In the genomic region with DNA sequence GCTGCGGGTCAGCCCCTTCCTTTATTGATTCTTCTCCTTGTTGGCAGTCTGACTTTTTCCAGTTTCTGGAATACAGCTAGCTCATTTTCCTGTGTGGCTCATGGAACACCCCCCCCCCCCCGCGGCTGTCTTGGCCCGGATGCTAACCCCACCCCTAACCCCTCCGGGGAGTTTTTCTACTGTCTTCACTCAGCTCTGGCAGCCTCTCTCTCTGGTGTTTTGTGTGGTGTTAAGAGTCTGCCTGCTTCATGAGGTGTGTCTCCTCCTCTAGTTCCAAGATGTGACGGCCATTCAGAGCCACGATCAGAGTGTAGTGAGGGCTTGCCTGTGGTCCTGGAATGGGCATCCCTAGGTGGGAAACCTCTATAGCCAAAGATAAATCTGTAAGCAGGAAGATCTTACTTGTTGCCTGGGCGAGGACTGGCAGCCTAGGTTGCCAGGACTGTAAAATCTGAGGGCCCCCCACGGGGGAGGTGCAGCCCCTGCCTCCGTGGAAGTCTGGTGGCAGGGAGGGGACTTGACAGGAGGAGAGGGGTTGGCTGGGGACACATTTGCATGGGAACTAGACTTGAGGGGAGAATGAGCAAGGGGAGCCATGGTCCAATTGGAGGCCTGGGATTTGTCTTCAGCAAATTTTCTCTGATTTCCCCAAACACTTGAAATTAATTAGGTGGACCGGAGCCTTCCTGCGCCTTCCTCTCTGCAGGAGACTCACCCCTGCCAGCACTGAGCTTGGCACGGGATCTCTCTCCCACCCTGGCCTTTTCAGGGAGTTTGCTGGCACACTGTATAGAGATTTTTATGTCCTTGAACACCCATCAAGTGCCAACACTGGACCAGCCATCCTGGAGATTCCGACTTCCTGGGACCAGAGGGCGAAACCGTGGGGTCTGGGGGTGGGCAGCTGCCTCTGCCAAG, we compare ENCODE assay signal across 22 mouse cellular contexts.
DNase-seq lines count a peak whose midpoint lies in the region; ATAC-seq lines count a peak whose summit lies in the region.
"Had no signal": no experiment of that assay in that cellular context is flagged by ENCODE, and none has a peak within 500 bp of the region (broad histone marks: within the 10 kb centered on the region; RNA-seq: fewer than 3 reads in every experiment).

No protein-coding gene starts in this region.

- H3K4me2 ChIP-seq in forebrain, embryonic 15.5 days (replicated peaks), result no peak overlapping the region; the same call in 1 of the 2 replicates
- H3K4me2 ChIP-seq in midbrain, embryonic 13.5 days (replicated peaks), result no peak overlapping the region
- no peak overlapping the region for H3K4me2 ChIP-seq in forebrain, embryonic 16.5 days (ENCODE audit: low read length)
- no peak overlapping the region for H3K4me2 ChIP-seq in neural tube, embryonic 14.5 days (ENCODE audit: low read depth, low read length)
- H3K4me2 ChIP-seq: heart, embryonic 12.5 days; kidney, embryonic 15.5 days had no signal

- H3K27ac ChIP-seq in forebrain, embryonic 15.5 days (replicated peaks), result peak overlapping the region; percentile 72
- no peak overlapping the region for H3K27ac ChIP-seq in forebrain, embryonic 10.5 days
- no peak overlapping the region for H3K27ac ChIP-seq in midbrain, embryonic 13.5 days
- no peak overlapping the region for H3K27ac ChIP-seq in midbrain, embryonic 10.5 days (replicated peaks)
- peak overlapping the region; percentile 41 for H3K27ac ChIP-seq in forebrain, embryonic 16.5 days (ENCODE audit: low read length)
- H3K27ac ChIP-seq in neural tube, embryonic 14.5 days (ENCODE audit: low read depth, low read length), result no peak overlapping the region
- H3K27ac ChIP-seq: kidney, embryonic 15.5 days; macrophage; stomach, postnatal 0 days had no signal

- no peak overlapping the region for H3K9ac ChIP-seq in forebrain, embryonic 15.5 days (replicated peaks)
- 0 out of 2 replicates have a peak overlapping the region, but pooled peaks have one; percentile 19 for H3K9ac ChIP-seq in midbrain, embryonic 13.5 days (replicated peaks)
- no peak overlapping the region for H3K9ac ChIP-seq in forebrain, embryonic 16.5 days (replicated peaks; ENCODE audit: low read depth, low read length)
- H3K9ac ChIP-seq in neural tube, embryonic 14.5 days (replicated peaks; ENCODE audit: low read depth, low read length), result no peak overlapping the region
- H3K9ac ChIP-seq: heart, embryonic 12.5 days; kidney, embryonic 15.5 days had no signal

- no peaks in the 10 kb centered on the region for H3K27me3 ChIP-seq in forebrain, embryonic 15.5 days
- H3K27me3 ChIP-seq in forebrain, embryonic 10.5 days (ENCODE audit: poor library complexity, severe bottlenecking), result no peaks in the 10 kb centered on the region
- no peaks in the 10 kb centered on the region for H3K27me3 ChIP-seq in midbrain, embryonic 13.5 days
- H3K27me3 ChIP-seq in midbrain, embryonic 10.5 days (ENCODE audit: low read depth, poor library complexity, severe bottlenecking), result no peaks in the 10 kb centered on the region
- no peaks in the 10 kb centered on the region for H3K27me3 ChIP-seq in forebrain, embryonic 16.5 days (replicated peaks; ENCODE audit: control insufficient read depth, insufficient read depth, low read length)
- H3K27me3 ChIP-seq in neural tube, embryonic 14.5 days (ENCODE audit: control insufficient read depth, insufficient read depth, low read length), result no peaks in the 10 kb centered on the region
- H3K27me3 ChIP-seq: heart, embryonic 12.5 days; kidney, embryonic 15.5 days had no signal

- peaks cover 26% of the 10 kb centered on the region for H3K4me1 ChIP-seq in forebrain, embryonic 15.5 days
- H3K4me1 ChIP-seq in forebrain, embryonic 10.5 days, result peaks cover 15% of the 10 kb centered on the region
- H3K4me1 ChIP-seq in midbrain, embryonic 13.5 days (replicated peaks), result peaks cover 13% of the 10 kb centered on the region; the same call in 1 of the 2 replicates
- no peaks in the 10 kb centered on the region for H3K4me1 ChIP-seq in midbrain, embryonic 10.5 days
- H3K4me1 ChIP-seq in forebrain, embryonic 16.5 days (replicated peaks; ENCODE audit: control insufficient read depth, insufficient read depth, low read length), result peaks cover 25% of the 10 kb centered on the region
- 0 out of 2 replicates have a peak, but pooled peaks cover 8% of the 10 kb centered on the region for H3K4me1 ChIP-seq in neural tube, embryonic 14.5 days (ENCODE audit: control insufficient read depth, insufficient read depth, low read length)
- H3K4me1 ChIP-seq: heart, embryonic 12.5 days; kidney, embryonic 15.5 days had no signal

- DNase-seq in forebrain, embryonic 10.5 days (ENCODE audit: extremely low spot score, low spot score), result no peak
- no peak for DNase-seq in midbrain, embryonic 10.5 days (ENCODE audit: low spot score)
- DNase-seq in layer of hippocampus, adult 9-10 months (ENCODE audit: low spot score), result no peak
- no peak for DNase-seq in gastrocnemius, postnatal 4 days (ENCODE audit: low spot score in 2 of 2)
- DNase-seq: adrenal gland, adult 2 months; cerebellum, adult 18-20 months; cerebellum, postnatal 36 days; gastrocnemius, postnatal 14 days; heart, adult 18-20 months; heart, postnatal 10 days; kidney, adult 11 months; kidney, postnatal 36 days; thymus, adult 2 months; thymus, postnatal 4 days had no signal

- 35% methylated on average over 16 of the region's 16 CpGs for WGBS in forebrain, embryonic 15.5 days
- 75% methylated on average over 16 of the region's 16 CpGs for WGBS in forebrain, embryonic 10.5 days
- 67% methylated on average over 16 of the region's 16 CpGs for WGBS in midbrain, embryonic 13.5 days
- WGBS in midbrain, embryonic 10.5 days, result 74% methylated on average over 16 of the region's 16 CpGs
- 37% methylated on average over 16 of the region's 16 CpGs for WGBS in forebrain, embryonic 16.5 days
- WGBS in neural tube, embryonic 14.5 days, result 46% methylated on average over 16 of the region's 16 CpGs

- no peaks in the 10 kb centered on the region for H3K9me3 ChIP-seq in forebrain, embryonic 15.5 days
- no peaks in the 10 kb centered on the region for H3K9me3 ChIP-seq in forebrain, embryonic 10.5 days
- no peaks in the 10 kb centered on the region for H3K9me3 ChIP-seq in midbrain, embryonic 13.5 days
- H3K9me3 ChIP-seq in midbrain, embryonic 10.5 days (replicated peaks), result no peaks in the 10 kb centered on the region
- no peaks in the 10 kb centered on the region for H3K9me3 ChIP-seq in forebrain, embryonic 16.5 days (ENCODE audit: control insufficient read depth, low read length)
- no peaks in the 10 kb centered on the region for H3K9me3 ChIP-seq in neural tube, embryonic 14.5 days (ENCODE audit: control insufficient read depth, low read length)
- H3K9me3 ChIP-seq: heart, embryonic 12.5 days; kidney, embryonic 15.5 days had no signal

- H3K4me3 ChIP-seq in forebrain, embryonic 15.5 days, result no peak overlapping the region
- H3K4me3 ChIP-seq in forebrain, embryonic 10.5 days, result no peak overlapping the region
- H3K4me3 ChIP-seq in midbrain, embryonic 13.5 days (replicated peaks), result no peak overlapping the region
- H3K4me3 ChIP-seq in midbrain, embryonic 10.5 days, result no peak overlapping the region
- no peak overlapping the region for H3K4me3 ChIP-seq in forebrain, embryonic 16.5 days (replicated peaks; ENCODE audit: low read length)
- H3K4me3 ChIP-seq in neural tube, embryonic 14.5 days (ENCODE audit: low read depth, low read length), result no peak overlapping the region
- H3K4me3 ChIP-seq: heart, embryonic 12.5 days; kidney, embryonic 15.5 days had no signal

- no peaks in the 10 kb centered on the region for H3K36me3 ChIP-seq in forebrain, embryonic 15.5 days
- H3K36me3 ChIP-seq in forebrain, embryonic 10.5 days (replicated peaks), result no peaks in the 10 kb centered on the region
- no peaks in the 10 kb centered on the region for H3K36me3 ChIP-seq in midbrain, embryonic 13.5 days
- H3K36me3 ChIP-seq in midbrain, embryonic 10.5 days, result no peaks in the 10 kb centered on the region
- H3K36me3 ChIP-seq in forebrain, embryonic 16.5 days (ENCODE audit: control insufficient read depth, insufficient read depth), result no peaks in the 10 kb centered on the region
- no peaks in the 10 kb centered on the region for H3K36me3 ChIP-seq in neural tube, embryonic 14.5 days (ENCODE audit: control insufficient read depth, insufficient read depth, low read length)
- H3K36me3 ChIP-seq: heart, embryonic 12.5 days; kidney, embryonic 15.5 days had no signal

- ATAC-seq in forebrain, embryonic 15.5 days (replicated peaks), result peak; percentile 62
- ATAC-seq in midbrain, embryonic 13.5 days, result no peak
- peak; percentile 67 for ATAC-seq in forebrain, embryonic 16.5 days
- peak; percentile 49; the same call in 1 of the 2 replicates for ATAC-seq in neural tube, embryonic 14.5 days (ENCODE audit: low read depth)

Comparison
In these comparisons a context has a peak if more than half of its experiments do, and no peak if none do; other contexts are left out.
1. H3K27ac ChIP-seq: peak in forebrain, embryonic 15.5 days (single experiment) and forebrain, embryonic 16.5 days (single experiment); none in forebrain, embryonic 10.5 days (single experiment), midbrain, embryonic 13.5 days (single experiment), midbrain, embryonic 10.5 days (single experiment) and neural tube, embryonic 14.5 days (single experiment).